Mouse (Mus musculus) CD4-positive helper T cell, adult 2 months (primary cell): ENCODE measurements around the gene Gm28047.
"Not testable (repeated sequence)": the region's sequence is repeated elsewhere in the genome, so short reads cannot be mapped to it uniquely, and the experiment has no call there.

ENCODE experiments used
- DNase-seq: peaks from one replicate; pipeline ENCODE4 v3.0.0-alpha.2; 2012; ENCODE audit warnings: low read depth, missing footprints, low spot score

Gene Gm28047

GRCm38 (mm10) chr15:102624970-102625686, at the start of gene Gm28047, which contains the start of gene Atf7:
Gene Gm28047, minus strand, starts transcription at chr15:102625067.
Gene Atf7, minus strand, starts transcription at chr15:102625464.
- DNase-seq, result peak; percentile 99

- no peak for DNase-seq
These were observed 48.7 kb upstream of the Gm28047 start for GRCm38 (mm10) chr15:102673548-102673947.

GRCm38 (mm10) chr15:102672215-102673071, 47.6 kb upstream of the Gm28047 start, which contains the start of gene Atp5g2:
Gene Atp5g2, minus strand, starts transcription at chr15:102672352.
- DNase-seq, result peak; percentile 17

- DNase-seq, result peak; percentile 68
These were observed 46.9 kb upstream of the Gm28047 start for GRCm38 (mm10) chr15:102671721-102672214.

- DNase-seq, result peak; percentile 98
These were observed 46.1 kb upstream of the Gm28047 start for GRCm38 (mm10) chr15:102670767-102671575.

GRCm38 (mm10) chr15:102670281-102670680, 45.4 kb upstream of the Gm28047 start:
- no peak for DNase-seq

- DNase-seq, result no peak
These were observed 44.7 kb upstream of the Gm28047 start for GRCm38 (mm10) chr15:102669571-102669970.

- DNase-seq, result peak; percentile 70
These were observed 40.6 kb upstream of the Gm28047 start for GRCm38 (mm10) chr15:102665494-102665893.

GRCm38 (mm10) chr15:102663825-102664224, 39.0 kb upstream of the Gm28047 start:
- no peak for DNase-seq

GRCm38 (mm10) chr15:102662601-102663000, 37.7 kb upstream of the Gm28047 start:
- DNase-seq, result not testable (repeated sequence)

GRCm38 (mm10) chr15:102657926-102658381, 33.1 kb upstream of the Gm28047 start:
- DNase-seq, result no peak

- DNase-seq, result no peak
These were observed 31.8 kb upstream of the Gm28047 start for GRCm38 (mm10) chr15:102656658-102657057.

GRCm38 (mm10) chr15:102651928-102652660, 27.2 kb upstream of the Gm28047 start:
- DNase-seq, result not testable (repeated sequence)

GRCm38 (mm10) chr15:102651107-102651506, 26.2 kb upstream of the Gm28047 start:
- DNase-seq, result no peak

GRCm38 (mm10) chr15:102635817-102636216, 10.9 kb upstream of the Gm28047 start:
- DNase-seq, result no peak

GRCm38 (mm10) chr15:102634684-102635083, 9.8 kb upstream of the Gm28047 start:
- DNase-seq, result no peak

GRCm38 (mm10) chr15:102625687-102626055, 804 bp upstream of the Gm28047 start:
- no peak for DNase-seq

- peak; percentile 7 for DNase-seq
These were observed 437 bp downstream of the Gm28047 start for GRCm38 (mm10) chr15:102624291-102624969.

- no peak for DNase-seq
These were observed 1.7 kb downstream of the Gm28047 start for GRCm38 (mm10) chr15:102623121-102623520.

GRCm38 (mm10) chr15:102622536-102622935, 2.3 kb downstream of the Gm28047 start:
- no peak for DNase-seq
